Mouse (Mus musculus) spleen, adult 2 months (tissue): ENCODE results near the gene Ldlrap1.

Source experiments
- CTCF ChIP-seq: fragments of 200-500 bp; IDR thresholded peaks from 2 replicates; pipeline ENCODE4 v1.5.1; 2011; ENCODE audit warnings: mild to moderate bottlenecking, inconsistent platforms; ENCODE audit not compliant: insufficient read depth, insufficient read length, insufficient replicate concordance; ENCODE audit errors: extremely low read depth
- POLR2A ChIP-seq: fragments of 200-500 bp; IDR thresholded peaks from 2 replicates; pipeline ENCODE4 v1.6.1; 2011; ENCODE audit warnings: low read depth, low read length, inconsistent platforms

DNA sequence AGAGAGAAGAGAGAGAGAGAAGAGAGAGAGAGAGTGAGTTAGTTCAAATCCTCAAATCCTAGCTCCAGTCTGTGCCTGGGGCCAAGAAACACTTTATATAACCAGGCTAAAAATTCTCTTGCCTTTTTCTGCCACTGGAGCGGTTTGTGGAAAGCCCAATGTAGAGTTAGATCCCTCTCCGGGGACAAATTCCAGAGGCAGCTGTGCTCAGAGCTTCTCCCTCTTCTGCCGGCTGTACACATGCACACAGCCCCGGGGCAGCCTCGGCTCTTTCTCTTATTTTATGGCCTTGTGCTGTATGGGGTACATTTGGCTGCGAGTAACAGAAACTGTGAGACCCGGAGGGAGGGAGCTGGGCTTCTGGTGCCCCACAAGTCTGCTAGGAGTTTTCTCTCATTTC lies 31.7 kb downstream of the Ldlrap1 start:
- TF ChIP-seq POLR2A: no peak
- TF ChIP-seq CTCF: no peak
